Mouse (Mus musculus): Measurements from ENCODE around the gene Slc35b1.
A peak's percentile ranks its signal among the peaks of the same experiment; 100 is the strongest.
"Not testable (repeated sequence)": the region's sequence is repeated elsewhere in the genome, so short reads cannot be mapped to it uniquely, and the experiment has no call there.

Gene Slc35b1

GRCm38 (mm10) chr11:95393500-95393816 lies 9.0 kb downstream of the Slc35b1 start:
- no peak for DNase-seq (ENCODE audit: low spot score in 2 of 2)

DNA sequence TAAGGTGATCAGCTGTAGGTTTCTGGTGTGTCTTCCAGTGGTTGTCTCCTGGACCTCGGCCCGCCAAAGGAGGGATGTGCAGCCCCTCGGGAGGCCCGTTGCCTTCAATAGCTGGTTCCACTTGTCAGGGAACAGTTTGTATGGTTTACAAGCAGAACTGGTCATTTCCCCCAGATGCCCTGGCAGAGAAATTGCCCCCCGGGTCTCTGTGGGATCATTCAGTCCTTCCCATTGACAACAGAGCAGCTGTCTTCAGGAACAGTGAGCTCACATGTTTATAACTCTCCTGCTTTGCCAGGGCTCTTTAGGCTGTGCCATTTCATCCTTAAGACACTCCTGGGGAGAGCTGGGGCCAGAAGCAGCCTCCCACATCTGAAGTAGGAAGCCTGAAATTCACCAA lies 9.6 kb downstream of the Slc35b1 start:
- peak in 1 of 2 experiments; percentile 37 for DNase-seq (ENCODE audit: low spot score in 2 of 2)

DNA sequence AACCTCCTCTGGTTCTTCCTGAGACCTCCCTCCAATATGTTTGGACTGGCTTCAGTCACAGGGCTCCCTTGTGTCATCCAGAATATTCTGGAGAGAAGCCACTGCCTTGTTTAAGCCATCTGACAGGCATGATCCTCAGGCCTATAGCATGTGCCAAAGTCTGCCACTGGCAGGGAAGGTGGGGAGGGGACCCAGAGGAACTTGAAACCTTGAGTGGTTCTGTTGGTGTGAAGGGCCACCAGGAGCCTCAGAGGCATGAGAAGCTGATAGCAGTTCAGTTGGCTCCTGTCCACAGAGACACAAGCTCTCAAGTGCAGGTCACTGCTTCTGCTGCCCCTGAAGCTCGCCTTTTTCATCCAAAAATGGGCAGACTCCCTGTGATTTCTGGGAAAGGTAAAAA lies 12.1 kb downstream of the Slc35b1 start:
- no peak for DNase-seq (ENCODE audit: low spot score in 2 of 2)

GRCm38 (mm10) chr11:95397843-95398835 lies 13.6 kb downstream of the Slc35b1 start:
- DNase-seq (ENCODE audit: low spot score in 2 of 2): peak; percentile 55 to 74

DNA sequence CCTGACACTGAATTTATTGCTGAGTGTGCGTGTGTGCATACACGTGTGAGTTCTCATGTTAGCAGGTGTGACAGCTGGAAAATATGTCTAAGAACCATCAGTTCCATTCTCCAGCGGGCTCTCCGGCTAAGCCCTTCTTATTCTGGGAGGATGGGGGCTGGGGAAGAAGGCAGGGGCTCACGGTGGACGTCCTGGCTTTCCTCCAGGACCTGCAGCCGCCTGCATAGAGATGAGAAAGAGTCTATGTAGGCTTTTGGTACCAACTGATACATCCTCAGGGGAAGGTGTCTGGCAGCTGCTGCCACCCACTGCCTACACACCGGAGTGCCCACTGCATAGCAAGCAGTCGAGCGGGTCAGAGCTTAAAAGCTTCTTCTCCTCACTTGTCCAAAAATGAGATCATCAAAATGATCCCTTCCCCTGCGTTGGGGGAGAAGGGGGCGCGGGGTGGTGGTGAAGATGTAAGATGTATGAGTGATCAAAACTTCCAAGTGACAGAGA lies 15.1 kb downstream of the Slc35b1 start:
- no peak for DNase-seq (ENCODE audit: low spot score in 2 of 2)

DNA sequence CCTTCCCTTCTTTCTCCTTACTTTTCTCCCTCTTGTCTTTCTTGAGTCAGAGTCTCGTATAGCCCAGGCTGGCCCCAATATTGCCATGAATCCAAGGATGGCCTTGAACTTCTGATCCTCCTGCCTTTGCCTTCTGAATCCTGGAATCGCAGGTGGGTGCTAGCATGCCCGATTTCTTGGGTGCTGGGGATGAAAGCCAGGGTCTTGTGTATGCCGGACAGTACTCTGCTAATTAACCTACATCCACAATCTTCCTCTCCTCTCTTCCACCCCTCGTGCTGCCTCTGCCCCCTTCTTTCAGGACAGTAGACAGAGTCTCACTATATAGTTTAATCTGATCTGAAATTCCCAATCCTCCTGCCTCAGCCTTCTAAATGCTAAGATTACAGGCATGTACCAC lies 17.1 kb downstream of the Slc35b1 start:
- no peak for DNase-seq (ENCODE audit: low spot score in 2 of 2)

DNA sequence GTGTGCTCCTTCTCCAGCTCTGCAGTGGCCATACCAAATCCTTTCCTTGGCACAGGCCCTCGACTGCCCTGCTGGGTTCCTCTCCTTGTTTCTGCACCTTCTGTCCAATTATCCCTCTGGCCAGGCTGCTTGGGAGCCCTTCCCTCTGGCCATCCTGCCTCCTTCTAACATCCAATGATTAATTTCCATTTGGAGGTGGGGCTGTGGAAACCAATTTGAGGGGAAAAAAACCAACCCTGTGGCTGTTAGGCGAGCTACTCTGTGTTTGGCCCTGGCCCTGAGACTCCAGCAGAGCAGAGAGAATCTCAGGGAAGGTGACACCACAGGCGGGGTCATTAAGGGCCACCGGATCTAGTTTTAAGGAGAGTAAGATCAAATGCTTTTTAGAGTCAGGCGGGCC lies 17.7 kb downstream of the Slc35b1 start:
- DNase-seq (ENCODE audit: low spot score in 2 of 2): no peak

- no peak for DNase-seq (ENCODE audit: low spot score in 2 of 2)
Observed at GRCm38 (mm10) chr11:95402658-95403101, 18.2 kb downstream of the Slc35b1 start.

- no peak for DNase-seq (ENCODE audit: low spot score in 2 of 2)
Observed at GRCm38 (mm10) chr11:95403382-95404340, 19.2 kb downstream of the Slc35b1 start.

DNA sequence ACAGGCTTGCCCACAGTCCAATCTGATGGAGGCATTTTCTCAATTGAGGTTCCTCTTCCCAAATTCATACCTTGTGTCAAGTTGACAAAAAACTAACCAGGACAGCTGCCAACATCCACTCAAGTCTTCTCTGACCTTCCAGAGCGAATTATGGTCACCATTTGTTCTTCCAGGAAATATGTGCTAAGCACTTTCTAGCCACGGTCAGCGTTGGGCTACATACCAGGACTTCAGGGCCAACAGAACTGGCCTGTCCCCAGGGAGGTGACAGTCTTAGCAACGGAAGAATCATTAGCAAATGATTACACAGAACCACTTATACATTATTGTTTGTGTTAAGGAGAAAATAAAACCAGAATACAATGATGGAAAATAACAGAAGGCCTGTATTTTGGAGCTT lies 21.3 kb downstream of the Slc35b1 start:
- no peak for DNase-seq (ENCODE audit: low spot score in 2 of 2)

DNA sequence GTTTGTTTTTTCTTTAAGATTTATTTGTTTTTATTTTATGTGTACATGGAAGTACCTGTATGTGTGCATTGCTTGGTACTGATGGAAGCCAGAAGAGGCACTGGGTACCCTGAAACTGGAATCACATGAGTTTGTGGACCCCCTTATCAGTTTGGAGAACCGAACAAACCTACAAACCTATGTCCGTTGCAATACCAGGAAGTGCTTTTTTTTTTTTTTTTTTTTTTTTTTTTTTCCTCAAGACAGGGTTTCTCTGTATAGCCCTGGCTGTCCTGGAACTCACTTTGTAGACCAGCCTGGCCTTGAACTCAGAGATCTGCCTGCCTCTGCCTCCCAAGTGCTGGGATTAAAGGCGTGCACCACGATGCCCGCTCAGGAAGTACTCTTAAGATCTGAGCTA lies 21.9 kb downstream of the Slc35b1 start:
- DNase-seq (ENCODE audit: low spot score in 2 of 2): not testable (repeated sequence)

GRCm38 (mm10) chr11:95409450-95410112 lies 25.1 kb downstream of the Slc35b1 start:
- DNase-seq (ENCODE audit: low spot score in 2 of 2): no peak

DNA sequence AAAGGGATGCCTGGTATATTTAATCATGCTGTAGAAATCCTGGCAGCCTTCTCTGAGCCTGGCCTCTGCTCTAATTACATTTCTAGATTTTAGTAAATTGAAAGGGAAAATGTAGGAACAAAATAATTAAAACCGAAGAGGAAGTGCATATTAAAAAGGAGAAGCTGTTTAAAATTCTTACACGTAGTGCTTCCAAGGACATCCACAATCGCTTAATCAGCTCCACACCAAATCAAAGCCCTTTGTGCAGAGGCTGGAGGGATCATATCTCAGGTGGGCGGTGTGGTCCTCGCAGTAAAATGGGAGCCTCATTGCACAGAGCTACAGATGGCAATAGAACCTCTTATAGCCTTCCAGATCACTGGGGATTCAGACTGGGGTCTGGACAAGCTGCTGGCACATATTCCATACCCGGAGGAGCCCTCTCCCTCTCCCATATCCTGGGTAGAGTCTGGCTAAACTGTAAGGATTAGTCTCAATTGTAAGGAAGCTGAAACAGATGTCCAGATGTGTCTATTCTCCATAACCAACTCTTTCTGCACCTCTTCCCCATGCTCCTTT lies 27.0 kb downstream of the Slc35b1 start:
- no peak for DNase-seq (ENCODE audit: low spot score in 2 of 2)

GRCm38 (mm10) chr11:95412615-95413014 lies 28.1 kb downstream of the Slc35b1 start:
- no peak for DNase-seq (ENCODE audit: low spot score in 2 of 2)

- DNase-seq (ENCODE audit: low spot score in 2 of 2): peak; percentile 82 to 86
Observed at GRCm38 (mm10) chr11:95413641-95414535, 29.4 kb downstream of the Slc35b1 start, which contains the start of gene Spop. Gene Spop (plus strand): TSS chr11:95414080.

- DNase-seq (ENCODE audit: low spot score in 2 of 2): peak; percentile 93 to 95
Observed at GRCm38 (mm10) chr11:95414536-95415161, 30.2 kb downstream of the Slc35b1 start.

GRCm38 (mm10) chr11:95415931-95416330 lies 31.4 kb downstream of the Slc35b1 start:
- DNase-seq (ENCODE audit: low spot score in 2 of 2): no peak

GRCm38 (mm10) chr11:95417341-95417740 lies 32.8 kb downstream of the Slc35b1 start:
- DNase-seq (ENCODE audit: low spot score in 2 of 2): no peak

DNA sequence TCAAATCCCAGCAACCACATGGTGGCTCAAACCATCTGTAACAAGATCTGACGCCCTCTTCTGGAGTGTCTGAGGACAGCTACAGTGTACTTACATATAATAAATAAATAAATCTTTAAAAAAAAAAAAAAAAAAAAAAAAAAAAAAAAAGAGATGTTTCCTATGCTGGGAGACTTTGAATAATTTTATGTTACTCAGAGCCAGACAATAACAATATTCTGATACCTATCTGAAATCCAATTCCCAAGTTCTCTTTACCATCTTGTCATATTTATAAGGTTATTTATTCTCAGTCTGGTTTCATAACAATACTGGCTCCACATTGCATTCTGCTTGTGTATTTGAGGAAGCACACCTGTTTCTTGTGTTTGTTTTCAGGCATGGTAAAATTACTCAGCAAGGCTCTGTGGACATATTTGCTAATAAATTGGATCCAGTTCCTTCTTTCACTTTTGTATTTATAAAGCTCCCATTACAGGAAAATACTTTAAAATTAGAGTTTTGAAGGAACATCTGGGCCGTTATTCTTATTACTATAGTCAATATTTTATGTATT lies 36.5 kb downstream of the Slc35b1 start:
- DNase-seq (ENCODE audit: low spot score in 2 of 2): no peak

Data from frontal cortex, postnatal 10 days (tissue).